Mouse (Mus musculus) E14TG2a.4 (cell line): ENCODE results near the gene Ago4.

Experiments used
- CTCF ChIP-seq: conservative IDR thresholded peaks from 2 replicates; pipeline ENCODE4 v1.5.1; 2014; ENCODE audit warnings: low read length
- POU5F1 ChIP-seq: IDR thresholded peaks from 2 replicates; pipeline ENCODE4 v1.6.1; 2014; ENCODE audit warnings: low read length, borderline replicate concordance

DNA sequence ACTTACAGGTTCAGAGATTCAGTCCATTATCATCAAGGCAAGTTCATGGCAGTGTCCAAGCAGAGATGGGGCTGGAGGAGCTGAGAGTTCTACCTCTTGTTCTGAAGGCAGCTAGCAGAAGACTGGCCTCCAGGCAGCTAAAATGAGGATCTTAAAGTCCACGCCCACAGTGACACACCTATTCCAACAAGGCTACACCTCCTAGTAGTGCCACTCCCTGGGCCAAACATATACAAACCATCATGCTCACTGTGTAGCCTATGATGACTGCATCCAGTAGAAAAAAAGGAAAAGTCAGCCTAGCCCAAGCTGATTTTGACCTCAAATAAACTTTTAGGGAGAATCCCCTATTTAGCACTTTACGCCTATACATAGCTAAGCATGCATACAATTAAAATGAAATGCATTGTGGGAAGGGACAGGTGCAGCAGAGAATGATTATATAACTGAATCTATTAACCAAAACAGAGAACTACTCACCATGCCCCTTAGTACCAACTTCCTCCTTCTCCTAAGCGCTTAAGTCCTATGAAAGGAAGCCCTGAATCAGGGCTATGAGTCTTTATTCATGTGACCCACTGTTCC lies 7.3 kb upstream of the Ago4 start:
- TF ChIP-seq CTCF (no peak), POU5F1 (no peak)
